Mouse (Mus musculus): Measurements from ENCODE around the gene Plxnc1.

The Plxnc1 gene

GRCm38 (mm10) chr10:94811907-94812851 lies 132.5 kb downstream of the Plxnc1 start:
- DNase-seq, result no peak

DNA sequence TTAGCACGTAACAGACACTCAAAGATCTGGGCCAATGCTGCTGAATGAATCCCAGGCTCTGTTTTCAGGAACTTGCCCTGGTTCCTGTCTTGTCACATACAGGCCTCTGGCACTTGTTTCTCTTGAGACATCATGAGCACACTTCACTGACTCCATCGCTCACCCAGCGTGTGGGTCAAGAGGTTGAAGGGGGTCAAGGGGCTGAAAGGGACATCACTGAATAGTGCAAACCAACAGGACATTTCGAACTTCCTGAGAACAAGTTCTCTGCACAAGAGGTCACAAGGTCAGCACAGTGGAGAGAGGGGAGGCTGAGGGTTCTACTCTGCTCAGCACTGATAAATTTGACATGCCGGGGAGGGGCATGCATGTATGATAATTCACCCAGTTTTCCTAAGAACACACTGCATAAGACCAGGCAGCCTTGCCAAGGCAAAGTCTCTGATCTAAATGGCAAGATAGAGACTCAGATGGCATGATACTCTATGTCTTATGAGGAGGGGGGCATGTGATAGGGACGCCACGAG lies 134.6 kb downstream of the Plxnc1 start:
- DNase-seq, result no peak

DNA sequence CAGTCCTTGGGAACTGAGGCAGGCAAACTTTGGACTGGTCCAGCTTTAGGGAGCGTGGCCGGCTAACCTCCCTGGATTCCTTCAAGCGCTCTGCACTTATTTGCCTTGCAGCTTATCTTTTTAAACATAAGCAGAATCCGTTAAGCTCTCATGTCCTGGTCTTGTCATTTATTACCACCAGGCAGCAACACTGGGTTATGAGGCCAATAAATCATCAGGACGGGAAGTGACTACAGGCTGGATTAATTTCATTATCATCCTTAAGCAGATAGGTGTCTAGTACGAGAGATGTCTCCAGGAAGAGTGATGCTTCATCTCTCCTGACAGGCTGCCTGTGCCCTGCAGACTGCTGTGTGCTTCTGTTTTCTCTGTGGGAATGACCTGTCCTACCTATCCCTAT lies 136.4 kb downstream of the Plxnc1 start:
- DNase-seq, result no peak

DNA sequence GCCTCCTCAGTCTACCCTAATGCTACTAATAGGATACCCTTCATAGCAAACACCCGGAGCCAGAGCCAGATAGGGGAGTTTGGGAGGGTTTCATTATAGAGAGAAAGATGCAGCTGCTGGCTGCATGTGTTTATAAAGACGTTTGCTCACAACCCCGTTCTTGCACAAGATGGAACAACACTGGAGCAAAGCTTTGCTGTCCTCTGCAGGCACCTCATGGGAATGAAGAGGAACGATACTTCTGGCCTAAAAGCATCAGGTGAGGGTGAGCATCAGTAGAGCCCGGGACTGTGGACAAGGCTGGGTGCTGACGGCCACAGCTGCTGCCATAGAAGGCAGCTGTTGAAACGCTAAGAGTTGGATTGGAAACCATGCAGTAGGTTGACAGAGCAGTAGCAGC lies 137.3 kb downstream of the Plxnc1 start:
- no peak for DNase-seq

DNA sequence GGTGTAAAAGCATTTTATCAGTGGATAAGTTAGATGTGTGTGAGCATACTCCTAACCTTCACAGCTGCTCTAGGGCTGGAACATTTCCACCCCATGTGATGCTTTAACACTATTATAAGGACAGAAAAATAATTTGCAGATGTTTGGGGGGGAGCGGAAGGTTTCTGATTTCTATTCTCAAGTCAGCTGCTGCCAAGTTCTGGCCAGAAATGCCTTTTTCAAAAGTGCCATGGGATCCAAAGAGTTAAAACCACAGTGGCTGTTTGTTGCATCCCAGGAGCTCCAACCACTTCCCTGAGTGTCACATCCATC lies 139.8 kb downstream of the Plxnc1 start:
- no peak for DNase-seq

GRCm38 (mm10) chr10:94804029-94804908 lies 140.4 kb downstream of the Plxnc1 start:
- DNase-seq, result no peak

- DNase-seq, result no peak
These were observed 143.8 kb downstream of the Plxnc1 start for GRCm38 (mm10) chr10:94800677-94801354.

DNA sequence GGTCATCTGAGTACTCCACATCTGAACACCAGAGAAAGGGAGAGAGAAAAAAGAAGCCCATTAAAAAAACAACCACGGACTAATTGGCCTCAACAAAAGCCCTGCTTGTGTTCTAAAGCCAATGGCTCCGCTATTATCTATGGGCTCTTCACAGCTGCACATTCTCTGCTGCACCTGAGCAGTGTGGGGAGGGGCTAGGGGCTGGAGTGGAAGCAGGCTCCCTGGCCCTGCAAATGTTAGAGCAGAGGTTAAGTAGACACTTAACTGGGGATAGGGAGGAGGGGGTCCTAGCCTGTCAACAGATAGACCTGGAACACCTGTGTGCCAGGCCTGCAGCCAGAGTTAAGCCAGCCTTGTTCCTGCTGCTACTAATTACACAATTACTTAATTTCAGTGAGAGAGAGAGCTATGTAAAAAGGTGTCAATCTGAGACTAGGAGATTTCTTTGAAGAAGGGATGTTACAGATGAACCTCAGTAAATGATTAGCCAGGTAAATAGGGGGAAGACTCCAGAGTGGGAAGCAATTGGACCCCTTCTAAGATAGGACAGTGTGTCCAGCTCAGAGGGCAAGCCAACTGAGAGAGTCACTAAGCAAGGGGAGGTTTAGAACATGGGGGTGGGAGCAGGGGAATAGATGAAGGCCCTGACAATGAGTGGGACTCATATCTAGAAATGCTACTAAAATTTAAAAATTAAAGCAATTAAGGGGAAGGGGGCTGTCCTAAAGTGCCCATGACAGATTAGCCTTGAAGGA lies 145.0 kb downstream of the Plxnc1 start:
- DNase-seq, result no peak

DNA sequence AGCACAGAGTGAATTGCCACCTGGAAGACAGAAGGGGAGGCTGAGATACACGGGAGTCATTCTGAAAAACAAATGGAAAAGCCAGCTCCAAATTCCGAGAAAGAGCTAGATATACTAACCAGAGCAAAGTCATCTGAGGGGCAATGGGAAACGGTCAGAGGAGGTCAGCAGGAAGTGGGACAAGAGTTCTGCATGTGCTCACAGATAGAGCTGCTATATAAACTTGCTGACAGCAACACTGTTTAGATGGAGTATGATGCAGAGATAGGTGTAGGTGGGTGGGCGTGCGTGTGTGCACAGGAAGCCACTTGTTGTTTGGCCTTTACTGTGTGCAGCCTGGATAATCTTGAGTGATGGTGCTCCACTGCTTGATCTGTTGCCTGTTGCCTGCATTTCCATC lies 146.5 kb downstream of the Plxnc1 start:
- no peak for DNase-seq

DNA sequence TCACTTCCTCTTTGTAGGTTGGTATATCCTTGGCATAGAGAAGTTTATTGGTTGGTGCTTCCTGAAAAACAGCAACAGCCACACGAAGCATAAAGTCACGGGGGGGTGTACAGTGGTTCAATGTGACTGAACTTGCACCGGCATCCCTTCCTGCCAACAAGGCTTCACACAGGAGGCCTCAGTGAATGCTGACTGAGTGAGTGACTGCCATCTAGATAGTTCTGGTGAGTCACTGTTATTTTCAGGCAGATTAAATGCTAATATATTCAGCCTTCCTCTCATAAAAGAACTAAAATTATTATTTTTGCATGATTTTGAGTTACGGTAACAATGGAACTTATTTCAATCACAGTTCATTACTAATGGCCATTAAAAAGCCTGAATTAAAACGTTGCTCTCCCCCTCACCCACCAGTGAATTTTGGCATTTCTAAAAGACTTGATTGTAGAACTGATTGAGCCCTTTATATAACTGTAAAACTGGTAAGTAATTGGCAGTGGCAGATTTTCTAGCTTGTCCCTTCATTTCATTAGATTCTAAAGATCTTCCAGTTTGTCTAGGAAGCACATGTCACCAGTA lies 149.9 kb downstream of the Plxnc1 start:
- no peak for DNase-seq

DNA sequence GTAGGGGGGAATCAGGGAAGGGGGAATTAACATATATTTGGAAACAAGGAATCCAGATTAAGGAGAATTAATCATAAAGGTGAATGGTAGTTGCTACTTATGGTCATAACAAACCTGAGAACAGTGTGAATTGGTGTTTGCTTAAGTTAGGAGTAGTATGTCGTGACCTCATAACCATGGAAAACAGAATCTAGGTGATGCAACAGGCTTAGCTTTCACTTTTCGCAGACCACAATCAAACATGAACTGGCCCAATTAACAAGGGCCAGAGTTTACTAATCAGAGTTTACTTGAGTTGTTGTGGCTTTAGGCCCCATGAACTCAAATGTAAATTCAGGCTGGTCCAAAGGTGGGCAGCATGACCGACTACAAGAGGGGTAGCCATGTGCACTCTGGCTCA lies 150.7 kb downstream of the Plxnc1 start:
- DNase-seq, result no peak

DNA sequence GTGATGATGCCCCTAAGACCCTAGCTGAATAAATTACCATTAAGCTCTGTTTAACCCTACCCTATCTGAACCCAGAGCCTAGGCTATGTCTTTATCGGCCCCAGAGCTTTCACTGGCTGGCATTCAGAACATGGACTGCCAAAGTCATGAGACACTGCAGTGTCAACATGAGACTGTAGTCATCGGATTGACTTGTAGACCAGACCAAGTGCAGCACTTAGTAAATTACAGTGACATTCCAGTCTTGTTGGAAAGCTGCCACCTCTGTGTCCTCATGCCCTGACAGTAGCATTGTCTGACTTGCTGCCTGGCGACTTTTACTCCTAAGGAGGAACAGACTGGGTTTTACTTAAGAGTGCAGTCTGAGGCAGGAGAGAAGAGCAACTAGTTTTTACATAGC lies 155.4 kb downstream of the Plxnc1 start:
- no peak for DNase-seq

DNA sequence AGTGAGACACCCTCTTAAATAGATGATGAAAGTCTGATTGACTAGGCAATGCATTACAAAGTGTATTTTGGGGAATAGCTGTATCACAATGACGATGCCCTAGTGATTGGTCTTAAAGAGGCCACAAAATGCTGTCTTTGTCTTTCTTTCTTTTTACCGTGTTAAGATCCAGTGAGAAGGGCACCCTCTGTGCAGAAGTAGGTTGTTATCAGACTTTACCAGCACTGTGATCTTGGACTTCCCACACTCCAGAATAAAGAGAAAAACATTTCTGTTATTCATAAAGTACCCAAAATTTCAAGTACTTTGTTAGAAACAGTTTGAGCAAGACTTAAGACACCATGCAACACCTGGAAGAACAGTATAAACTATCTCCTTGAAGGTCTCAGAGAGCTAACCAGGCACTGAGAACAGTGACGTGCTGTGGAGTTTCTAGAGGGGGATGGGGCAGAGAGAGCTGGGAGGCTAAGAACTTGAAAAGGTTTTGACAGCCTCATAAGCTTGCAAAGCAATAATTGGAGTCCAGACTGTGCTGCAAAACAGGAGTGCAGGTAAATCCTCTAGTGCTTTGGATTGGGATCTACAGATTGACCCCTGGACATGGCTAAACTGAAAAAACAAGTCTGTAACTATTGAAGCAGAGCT lies 163.9 kb downstream of the Plxnc1 start:
- DNase-seq, result no peak

DNA sequence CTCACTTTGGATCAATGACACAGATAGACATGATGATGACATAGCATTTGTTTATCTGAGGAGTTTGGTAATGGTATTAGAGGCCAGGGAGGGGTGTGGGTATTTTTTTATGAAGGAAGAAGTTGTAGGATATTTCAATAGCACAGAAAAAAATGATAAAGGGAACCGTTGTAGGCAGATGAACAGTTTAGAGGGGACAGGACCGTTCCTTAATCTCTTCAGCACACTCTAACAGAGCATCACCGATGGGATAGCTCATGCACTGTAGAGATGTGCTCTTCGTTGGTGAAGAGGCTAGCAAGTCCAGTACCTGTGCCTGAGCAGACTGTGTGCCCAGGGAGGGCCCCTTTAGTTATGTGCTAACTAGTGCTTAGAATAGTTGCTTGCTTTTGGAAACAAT lies 165.3 kb downstream of the Plxnc1 start:
- no peak for DNase-seq

GRCm38 (mm10) chr10:94777576-94777975 lies 167.1 kb downstream of the Plxnc1 start:
- DNase-seq, result no peak

GRCm38 (mm10) chr10:94771496-94771895 lies 173.1 kb downstream of the Plxnc1 start:
- DNase-seq, result no peak

DNA sequence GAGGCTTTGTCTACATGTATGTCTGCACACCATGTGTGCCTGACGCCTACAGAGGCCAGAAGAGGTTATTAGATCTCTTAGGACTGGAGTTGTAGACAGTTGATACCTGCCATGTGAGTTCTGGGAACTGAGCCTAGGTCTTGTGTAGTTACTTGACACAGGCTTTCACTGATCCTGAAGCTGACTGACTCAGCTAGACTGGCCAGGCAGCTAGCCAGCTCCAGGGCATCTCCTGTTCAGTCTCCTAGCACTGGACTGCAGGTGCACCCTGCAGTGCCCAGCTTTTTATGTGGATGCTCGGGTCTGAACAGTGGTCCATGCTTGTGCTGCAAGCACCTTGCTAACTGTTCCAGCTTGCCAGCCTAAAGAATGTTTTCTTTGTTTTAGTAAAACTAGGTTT lies 197.6 kb downstream of the Plxnc1 start:
- DNase-seq, result no peak

DNA sequence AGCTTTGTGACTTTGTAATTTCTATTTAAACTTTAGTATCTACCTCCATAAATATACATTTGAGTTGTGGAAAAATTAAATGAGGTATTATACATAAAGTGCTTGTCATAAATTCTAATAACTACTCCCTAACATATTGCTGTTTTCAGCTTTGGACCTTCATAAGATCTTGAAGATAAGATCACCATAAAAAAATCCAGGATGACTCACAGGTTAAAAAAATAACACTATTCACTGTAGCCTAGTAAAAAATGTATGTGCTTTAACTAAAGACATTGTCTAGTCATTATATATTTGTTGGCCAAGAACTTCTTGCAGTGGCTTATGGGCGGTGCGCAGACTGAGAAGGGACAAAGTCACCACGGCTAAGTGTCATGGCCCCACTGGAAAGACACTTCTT lies 203.2 kb downstream of the Plxnc1 start:
- DNase-seq, result no peak

Data from cerebellum, adult 8-10 months (tissue).